Mouse (Mus musculus) olfactory bulb, adult 2 months (tissue): ENCODE results near the gene Cdkl2.

Source experiments
- CTCF ChIP-seq: fragments of 200-500 bp; IDR thresholded peaks from 2 replicates; pipeline ENCODE4 v1.5.1; 2012; ENCODE audit warnings: low read depth, mild to moderate bottlenecking, low read length, moderate library complexity; ENCODE audit not compliant: insufficient read depth
- POLR2A ChIP-seq: fragments of 200-500 bp; IDR thresholded peaks from 2 replicates; pipeline ENCODE4 v1.6.1; 2012; ENCODE audit warnings: mild to moderate bottlenecking, low read depth, low read length, moderate library complexity; ENCODE audit not compliant: insufficient read depth

- TF ChIP-seq CTCF: no peak
- TF ChIP-seq POLR2A: no peak
These were observed 41.6 kb upstream of the Cdkl2 start for GRCm38 (mm10) chr5:92085246-92085645.
